In genomic region chr7:81626460-81626859, GRCm38 (mm10) we compare ENCODE assay signal across 11 mouse cellular contexts. TPM values are rescaled to one million over a fixed set of nuclear protein-coding genes. Genes with fewer than 3 reads are reported as not detected.
A peak's percentile ranks its signal among the peaks of the same experiment; 100 is the strongest.
DNase-seq lines count a peak whose midpoint lies in the region; ATAC-seq and TF ChIP-seq lines count a peak whose summit lies in the region.
"Had no signal": no experiment of that assay in that cellular context is flagged by ENCODE, and none has a peak within 500 bp of the region (broad histone marks: within the 10 kb centered on the region; RNA-seq: fewer than 3 reads in every experiment).

No protein-coding gene starts in this region.

- H3K79me2 ChIP-seq in CH12.LX (replicated peaks; ENCODE audit: control insufficient read depth, extremely low read depth, insufficient read depth, poor library complexity, severe bottlenecking) = no peaks in the 10 kb centered on the region

- H3K9ac ChIP-seq in CH12.LX (ENCODE audit: insufficient read depth, low read depth) = no peak overlapping the region
- H3K9ac ChIP-seq: neural tube, embryonic 12.5 days had no signal

- peak; percentile 44; the same call in 1 of the 2 replicates for ATAC-seq in megakaryocyte-erythroid progenitor cell, adult 5-6 weeks (replicated peaks; ENCODE audit: low FRiP score, low TSS enrichment, poor library complexity, severe bottlenecking)

- no peak overlapping the region for H3K4me3 ChIP-seq in CH12.LX (replicated peaks in 1 of 3; ENCODE audit: low read depth in 2 of 3, low read length in 2 of 3, poor library complexity in 1 of 3)
- H3K4me3 ChIP-seq: neural tube, embryonic 12.5 days had no signal

- TF ChIP-seq RAD21 in CH12.LX (IDR thresholded peaks at IDR 0.05; ENCODE audit: low read depth, low read length) = peak; percentile 26

- H3K27ac ChIP-seq in CH12.LX (ENCODE audit: insufficient read depth, low read depth) = no peak overlapping the region
- H3K27ac ChIP-seq: neural tube, embryonic 12.5 days had no signal

- in situ Hi-C loops in CH12.LX (cut with MboI; ENCODE audit: low pct_ligation_motif_present, low pct_unique_long_range_greater_than_20kb, low sequenced_read_pairs) = no loop called here

- peak; percentile 21 for DNase-seq in kidney, postnatal 10 days
- DNase-seq in kidney, postnatal 14 days = no peak
- DNase-seq in CH12.LX (ENCODE audit: extremely low read depth) (peak; percentile 34), R1 (ENCODE audit: low read depth, low spot score) (peak; percentile 83)
- DNase-seq in frontal cortex, postnatal 25 days (ENCODE audit: low spot score in 2 of 2) = no peak
- no peak for DNase-seq in adrenal gland, postnatal 4 days (ENCODE audit: low spot score in 2 of 2)
- no peak for DNase-seq in neural tube, embryonic 10.5 days (ENCODE audit: extremely low spot score, low spot score)
- DNase-seq: cerebellum, adult 9-10 months; left cerebral cortex, postnatal 4 days had no signal

- TF ChIP-seq CTCF in CH12.LX (conservative IDR thresholded peaks at IDR 0.05 in 1 of 2, IDR thresholded peaks at IDR 0.05 in 1 of 2; ENCODE audit: low read depth in 2 of 2, low read length in 2 of 2) = peak; percentile 45 to 56

- peaks cover 15% of the 10 kb centered on the region for H3K9me3 ChIP-seq in CH12.LX (replicated peaks; ENCODE audit: low read length)
- H3K9me3 ChIP-seq: neural tube, embryonic 12.5 days had no signal

- dilution Hi-C loops in CH12.LX (cut with MboI; ENCODE audit: extremely low pct_ligation_motif_present, extremely low pct_unique_long_range_greater_than_20kb, low sequenced_read_pairs) = no loop called here

- H3K4me2 ChIP-seq in CH12.LX (ENCODE audit: insufficient read depth, low read depth, poor library complexity, severe bottlenecking) = no peak overlapping the region
- H3K4me2 ChIP-seq: neural tube, embryonic 12.5 days had no signal

- no peaks in the 10 kb centered on the region for H3K36me3 ChIP-seq in CH12.LX (replicated peaks in 1 of 2; ENCODE audit: control insufficient read depth in 1 of 2, insufficient read depth in 1 of 2, low read length in 1 of 2)
- H3K36me3 ChIP-seq: neural tube, embryonic 12.5 days had no signal

- no peaks in the 10 kb centered on the region for H3K4me1 ChIP-seq in CH12.LX (ENCODE audit: control insufficient read depth in 1 of 2, insufficient read depth in 2 of 2)
- H3K4me1 ChIP-seq: neural tube, embryonic 12.5 days had no signal

- TF ChIP-seq EP300 in CH12.LX (IDR thresholded peaks at IDR 0.05; ENCODE audit: low read length) = no peak

- H3K27me3 ChIP-seq in CH12.LX (replicated peaks) = no peaks in the 10 kb centered on the region
- H3K27me3 ChIP-seq: neural tube, embryonic 12.5 days had no signal

- TF ChIP-seq POLR2A in CH12.LX (IDR thresholded peaks at IDR 0.05; ENCODE audit: low read depth, low read length) = no peak

TF ChIP-seq in CH12.LX, 34 proteins besides CTCF, POLR2A, EP300 and RAD21:
- TF ChIP-seq SMC3 (IDR thresholded peaks at IDR 0.05; ENCODE audit: low read depth, low read length) (no peak), ZKSCAN1 (IDR thresholded peaks at IDR 0.05; ENCODE audit: borderline replicate concordance, low read depth, low read length) (no peak), POLR2AphosphoS2 (IDR thresholded peaks at IDR 0.05; ENCODE audit: low read depth, low read length) (no peak), SIN3A (IDR thresholded peaks at IDR 0.05; ENCODE audit: low read length) (no peak), MXI1 (IDR thresholded peaks at IDR 0.05; ENCODE audit: low read depth, low read length) (no peak)
TF ChIP-seq in CH12.LX: peak in this region for 0.

RNA-seq across cellular contexts. Expression of gene Whamm, which starts 55.4 kb away (rescaled TPM):
- 9.7 and 13.3 TPM in 2 replicates for total RNA-seq in CH12.LX (2012; rRNA removed)
- total RNA-seq in CH12.LX (2014; rRNA removed) = 5.2 and 5.4 TPM in 2 replicates
- 11.2 and 13.3 TPM in 2 replicates for polyA plus RNA-seq in CH12.LX (2012; ENCODE audit: insufficient read length, low read depth)
- 13.5 and 21.5 TPM in 2 replicates for total RNA-seq in megakaryocyte-erythroid progenitor cell, adult 5-6 weeks (2014; fragmentation: Nextera tagmentation)
- total RNA-seq in megakaryocyte-erythroid progenitor cell, adult 5-6 weeks (2017) = 17.7 and 33.8 TPM in 2 replicates
- 10 to 100 TPM; 18.8 to 21.5 TPM for total RNA-seq in adrenal gland, postnatal 4 days (2021)

RNA-seq across cellular contexts. Expression of gene Fsd2, which starts 59.7 kb away (rescaled TPM):
- total RNA-seq in CH12.LX (2012; rRNA removed) (1.2 and 1.6 TPM in 2 replicates), CH12.LX (2014; rRNA removed) (0.18 and 0.26 TPM in 2 replicates)
- 0.54 and 0.56 TPM in 2 replicates for polyA plus RNA-seq in CH12.LX (2012; ENCODE audit: insufficient read length, low read depth)
- total RNA-seq in megakaryocyte-erythroid progenitor cell, adult 5-6 weeks (2014; fragmentation: Nextera tagmentation) = not detected in 2 replicates
- total RNA-seq in megakaryocyte-erythroid progenitor cell, adult 5-6 weeks (2017) = 0.19 TPM in 1 of 2 replicates, not detected in the other
- 1 to 10 TPM; 2.4 to 4.5 TPM for total RNA-seq in adrenal gland, postnatal 4 days (2021)

Comparison
In these comparisons a context has a peak if more than half of its experiments do, and no peak if none do; other contexts are left out.
1. DNase-seq: peak in kidney, postnatal 10 days (single experiment), CH12.LX (single experiment) and R1 (single experiment); none in kidney, postnatal 14 days (single experiment), frontal cortex, postnatal 25 days (0 of 2), adrenal gland, postnatal 4 days (0 of 2) and neural tube, embryonic 10.5 days (single experiment).